In genomic region chr1:193875287-193875686, GRCm38 (mm10) we compare ENCODE assay signal across 16 mouse cellular contexts.
"Had no signal": no experiment of that assay in that cellular context is flagged by ENCODE, and none has a peak within 500 bp of the region (broad histone marks: within the 10 kb centered on the region; RNA-seq: fewer than 3 reads in every experiment).

No protein-coding gene starts in this region.

- H3K4me1 ChIP-seq: neural tube, embryonic 12.5 days; neural tube, embryonic 13.5 days; neural tube, embryonic 15.5 days; stomach, embryonic 15.5 days had no signal

- H3K4me2 ChIP-seq: neural tube, embryonic 12.5 days; neural tube, embryonic 13.5 days; neural tube, embryonic 15.5 days; stomach, embryonic 15.5 days had no signal

- H3K27ac ChIP-seq: neural tube, embryonic 12.5 days; neural tube, embryonic 13.5 days; neural tube, embryonic 15.5 days; stomach, embryonic 15.5 days had no signal

- DNase-seq: retina, postnatal 1 day; right cerebral cortex, adult 18-20 months; right cerebral cortex, postnatal 14 days; right cerebral cortex, postnatal 25 days; right cerebral cortex, postnatal 4 days; spleen, adult 18-20 months; thymus, adult 18-20 months; thymus, adult 2 months; thymus, postnatal 14 days; thymus, postnatal 25 days; thymus, postnatal 36 days; thymus, postnatal 4 days had no signal

- H3K27me3 ChIP-seq: neural tube, embryonic 12.5 days; neural tube, embryonic 13.5 days; neural tube, embryonic 15.5 days; stomach, embryonic 15.5 days had no signal

- H3K9me3 ChIP-seq: neural tube, embryonic 12.5 days; neural tube, embryonic 13.5 days; neural tube, embryonic 15.5 days; stomach, embryonic 15.5 days had no signal

- H3K9ac ChIP-seq: neural tube, embryonic 12.5 days; neural tube, embryonic 13.5 days; neural tube, embryonic 15.5 days; stomach, embryonic 15.5 days had no signal

- H3K4me3 ChIP-seq: neural tube, embryonic 12.5 days; neural tube, embryonic 13.5 days; neural tube, embryonic 15.5 days; stomach, embryonic 15.5 days had no signal

- H3K36me3 ChIP-seq: neural tube, embryonic 12.5 days; neural tube, embryonic 13.5 days; neural tube, embryonic 15.5 days; stomach, embryonic 15.5 days had no signal
